Mouse (Mus musculus) layer of hippocampus, postnatal 14 days (tissue): Measurements from ENCODE around the gene Cutal. TPM values are rescaled to one million over a fixed set of nuclear protein-coding genes. Genes with fewer than 3 reads are reported as not detected.
"Not testable (repeated sequence)": the region's sequence is repeated elsewhere in the genome, so short reads cannot be mapped to it uniquely, and the experiment has no call there.

Source experiments
- DNase-seq, 2 experiments: peaks; one replicate each; pipeline ENCODE4 v3.0.0; 2021 to 2022; ENCODE audit warnings: low spot score in 2 of 2, mixed read lengths in 1 of 2
- long read RNA-seq, 2 experiments: library from polyadenylated mRNA; stranded (forward); transcript quantifications; one replicate each; pipeline ENCODE4 v2.0.0; 2021
- total RNA-seq, 2 experiments: library from RNA; stranded (reverse); gene quantifications; 2 replicates each; pipeline ENCODE4 v1.2.3; 2021

The Cutal gene
- 1 to 10 TPM in 1 of 2 experiments, under 1 TPM in 1; 0.65 to 1.0 TPM for total RNA-seq
- long read RNA-seq, experiment 1, result 0 reads
- long read RNA-seq, experiment 2, result 0 reads

GRCm38 (mm10) chr2:34874271-34874670, at the start of gene Cutal:
Cutal (plus strand) TSS chr2:34874396.
- no peak for DNase-seq

GRCm38 (mm10) chr2:34825827-34826459, 48.3 kb upstream of the Cutal start, which contains the start of gene Fbxw2:
Fbxw2 (minus strand) TSS chr2:34826311.
- DNase-seq, result peak; percentile 86 to 91

- peak in 1 of 2 experiments; percentile 9 for DNase-seq
Observed at GRCm38 (mm10) chr2:34826460-34827231, 47.5 kb upstream of the Cutal start.

- DNase-seq, result no peak
Observed at GRCm38 (mm10) chr2:34827591-34827990, 46.6 kb upstream of the Cutal start.

- DNase-seq, result no peak
Observed at GRCm38 (mm10) chr2:34828026-34828425, 46.2 kb upstream of the Cutal start.

- not testable (repeated sequence) for DNase-seq
Observed at GRCm38 (mm10) chr2:34830066-34830465, 44.1 kb upstream of the Cutal start.

- DNase-seq, result not testable (repeated sequence)
Observed at GRCm38 (mm10) chr2:34832766-34833457, 41.3 kb upstream of the Cutal start, which contains the start of gene Gm34653. Gm34653 (plus strand) TSS chr2:34833007.

- no peak for DNase-seq
Observed at GRCm38 (mm10) chr2:34833624-34834023, 40.6 kb upstream of the Cutal start.

GRCm38 (mm10) chr2:34835669-34836068, 38.5 kb upstream of the Cutal start:
- no peak for DNase-seq

- DNase-seq, result not testable (repeated sequence)
Observed at GRCm38 (mm10) chr2:34840143-34840542, 34.1 kb upstream of the Cutal start.

GRCm38 (mm10) chr2:34841706-34842105, 32.5 kb upstream of the Cutal start:
- DNase-seq, result peak; percentile 46 to 67

- DNase-seq, result no peak
Observed at GRCm38 (mm10) chr2:34843211-34843939, 30.8 kb upstream of the Cutal start.

GRCm38 (mm10) chr2:34847702-34848101, 26.5 kb upstream of the Cutal start:
- no peak for DNase-seq

GRCm38 (mm10) chr2:34855265-34855664, 18.9 kb upstream of the Cutal start:
- DNase-seq, result no peak

- DNase-seq, result no peak
Observed at GRCm38 (mm10) chr2:34857728-34858127, 16.5 kb upstream of the Cutal start.

- peak in 1 of 2 experiments; percentile 3 for DNase-seq
Observed at GRCm38 (mm10) chr2:34869680-34870079, 4.5 kb upstream of the Cutal start.

GRCm38 (mm10) chr2:34870520-34871474, 3.4 kb upstream of the Cutal start:
- peak; percentile 95 for DNase-seq

GRCm38 (mm10) chr2:34874816-34875345, 685 bp downstream of the Cutal start, which contains the start of gene Psmd5:
Psmd5 (minus strand) TSS chr2:34874968.
- DNase-seq, result no peak

- DNase-seq, result no peak
Observed at GRCm38 (mm10) chr2:34880054-34880453, 5.9 kb downstream of the Cutal start.
